Mouse (Mus musculus): ENCODE results near the gene Cyp4a32. TPM values are rescaled to one million over a fixed set of nuclear protein-coding genes. Genes with fewer than 3 reads are reported as not detected.
A peak's percentile ranks its signal among the peaks of the same experiment; 100 is the strongest.
"Not testable (repeated sequence)": the region's sequence is repeated elsewhere in the genome, so short reads cannot be mapped to it uniquely, and the experiment has no call there.

Cyp4a32 gene
- polyA plus RNA-seq, 1 experiment from 2014 or later: not detected

DNA sequence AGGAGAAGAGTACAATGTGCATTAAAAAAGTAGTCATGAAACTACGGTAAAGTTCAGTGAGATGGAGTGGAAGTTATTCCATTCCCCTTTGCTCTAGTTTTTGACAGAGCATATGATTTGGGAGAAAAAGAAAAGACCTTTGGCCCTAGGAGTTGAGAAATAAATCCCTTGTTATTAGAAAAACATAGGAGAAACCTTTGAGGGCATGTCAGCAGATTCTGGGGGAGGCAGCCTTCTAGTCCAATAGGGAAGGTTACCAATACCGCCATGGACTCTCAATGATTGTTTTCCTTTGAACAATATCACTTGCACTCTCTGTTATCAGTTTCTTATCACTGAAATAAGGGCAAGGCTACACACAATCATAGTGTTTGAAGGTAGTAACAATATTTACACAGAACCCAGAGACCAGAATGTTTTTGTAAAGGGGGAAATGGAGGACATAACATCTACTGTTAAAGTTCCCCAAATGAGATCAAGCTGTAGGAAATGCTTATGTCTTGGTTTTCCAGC, 3.9 kb upstream of the Cyp4a32 start:
- H3K4me1 ChIP-seq (replicated peaks): no peaks in the 10 kb centered on the region
- no peak overlapping the region for H3K27ac ChIP-seq
- no peak overlapping the region for H3K9ac ChIP-seq
- H3K4me2 ChIP-seq: no peak overlapping the region
- no peaks in the 10 kb centered on the region for H3K27me3 ChIP-seq
- no peak overlapping the region for H3K4me3 ChIP-seq
- 68% methylated on average over 2 of the region's 2 CpGs for WGBS
- no peaks in the 10 kb centered on the region for H3K36me3 ChIP-seq
- no peaks in the 10 kb centered on the region for H3K9me3 ChIP-seq (replicated peaks)
- no peak for ATAC-seq (replicated peaks; ENCODE audit: insufficient number of reproducible peaks, insufficient read depth, low FRiP score, low read depth)

DNA sequence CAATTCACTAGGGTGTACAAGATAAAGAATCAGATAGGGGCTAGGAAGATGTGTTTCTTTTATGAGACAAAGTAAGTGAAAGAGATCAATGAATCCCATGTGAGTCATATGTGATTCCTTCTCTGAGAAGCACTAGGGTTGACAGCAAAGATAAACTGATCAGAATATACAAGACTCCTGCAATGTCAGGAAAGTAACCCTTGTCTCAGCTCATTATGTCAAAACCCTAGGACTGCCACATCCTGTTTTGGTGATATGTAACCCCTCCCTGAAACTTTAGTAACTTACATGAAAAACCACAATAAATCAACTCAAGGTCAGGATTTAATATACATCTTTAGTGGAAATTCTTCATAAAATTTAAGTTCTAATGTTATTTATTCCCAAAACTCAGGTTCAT, 13.2 kb downstream of the Cyp4a32 start:
- H3K27ac ChIP-seq: no peak overlapping the region
- H3K4me1 ChIP-seq (replicated peaks): no peaks in the 10 kb centered on the region
- H3K4me2 ChIP-seq: no peak overlapping the region
- H3K9ac ChIP-seq: no peak overlapping the region
- no peak for ATAC-seq (replicated peaks; ENCODE audit: insufficient number of reproducible peaks, insufficient read depth, low FRiP score, low read depth)
- no peak overlapping the region for H3K4me3 ChIP-seq
- H3K36me3 ChIP-seq: no peaks in the 10 kb centered on the region
- H3K27me3 ChIP-seq: no peaks in the 10 kb centered on the region
- no peaks in the 10 kb centered on the region for H3K9me3 ChIP-seq (replicated peaks)

DNA sequence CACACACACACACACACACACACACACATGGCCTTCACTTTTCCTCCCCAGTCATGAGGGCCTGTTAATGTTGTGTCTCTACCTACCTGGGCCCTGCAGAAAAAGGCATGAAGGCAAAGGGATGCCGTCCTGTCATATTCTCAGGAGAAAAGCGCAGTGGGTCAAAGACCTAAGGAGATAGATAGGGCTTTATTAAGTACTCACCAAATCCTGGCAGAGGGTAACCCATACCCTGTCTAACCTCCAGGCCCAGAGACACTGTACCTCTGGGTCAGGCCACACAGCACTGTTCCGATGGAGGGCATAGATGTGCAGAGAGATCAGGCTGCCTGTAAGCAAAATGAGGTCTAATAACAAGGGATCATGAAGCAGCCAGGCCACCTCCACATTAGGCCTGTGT, 24.8 kb downstream of the Cyp4a32 start:
- H3K9me3 ChIP-seq (replicated peaks); H3K36me3 ChIP-seq; H3K27me3 ChIP-seq; H3K4me3 ChIP-seq; ATAC-seq (replicated peaks; ENCODE audit: insufficient number of reproducible peaks, insufficient read depth, low FRiP score, low read depth); H3K4me2 ChIP-seq; H3K27ac ChIP-seq; H3K9ac ChIP-seq; H3K4me1 ChIP-seq (replicated peaks): not testable (repeated sequence)
- WGBS: 95% methylated on average over 3 of the region's 3 CpGs

DNA sequence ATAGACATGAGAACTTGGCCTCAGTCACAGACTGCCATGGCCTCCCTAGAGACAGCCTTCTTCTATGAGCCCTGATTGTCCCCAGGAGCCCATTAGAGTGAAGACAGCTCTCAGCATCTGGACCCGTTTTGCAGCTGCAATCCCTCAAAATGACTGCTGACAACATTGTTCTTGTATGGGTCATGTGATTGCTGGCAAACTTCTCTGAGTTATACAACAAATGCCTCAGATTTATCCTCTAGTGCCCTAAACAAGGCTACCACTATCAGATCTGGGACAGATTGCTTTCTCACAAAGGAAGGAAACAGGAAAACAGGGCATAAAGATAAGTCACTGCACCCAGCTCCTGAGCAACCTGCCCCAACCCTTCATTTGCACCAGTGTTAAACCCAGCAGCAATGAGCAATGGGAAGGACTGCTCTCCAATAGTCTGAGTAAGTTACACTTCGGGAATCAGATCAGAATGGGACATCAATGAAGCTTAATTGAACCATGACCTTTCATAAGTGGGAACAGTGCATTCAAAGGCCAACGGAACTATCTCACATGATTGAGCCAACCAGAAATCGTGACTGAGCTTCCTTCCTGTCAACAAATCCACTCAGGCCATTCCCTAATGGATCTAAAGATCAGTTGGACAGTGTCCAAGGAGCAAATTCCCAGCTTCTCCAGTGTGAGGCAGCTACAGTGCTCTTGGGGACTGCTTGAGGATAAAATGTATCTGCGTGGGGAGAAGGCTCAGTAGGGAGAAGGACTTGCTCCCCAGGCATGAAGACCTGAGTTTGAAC, 42.4 kb downstream of the Cyp4a32 start:
- peak overlapping the region; percentile 8; the same call in 1 of the 2 replicates for H3K27ac ChIP-seq
- no peak overlapping the region for H3K9ac ChIP-seq
- WGBS: 26% methylated on average over 5 of the region's 5 CpGs
- 0 out of 2 replicates have a peak, but pooled peaks have one; percentile 36 for ATAC-seq (replicated peaks; ENCODE audit: insufficient number of reproducible peaks, insufficient read depth, low FRiP score, low read depth)
- no peaks in the 10 kb centered on the region for H3K27me3 ChIP-seq
- H3K4me3 ChIP-seq: no peak overlapping the region
- H3K4me1 ChIP-seq (replicated peaks): 0 out of 2 replicates have a peak, but pooled peaks cover 3% of the 10 kb centered on the region
- H3K9me3 ChIP-seq (replicated peaks): no peaks in the 10 kb centered on the region
- no peak overlapping the region for H3K4me2 ChIP-seq
- no peaks in the 10 kb centered on the region for H3K36me3 ChIP-seq

DNA sequence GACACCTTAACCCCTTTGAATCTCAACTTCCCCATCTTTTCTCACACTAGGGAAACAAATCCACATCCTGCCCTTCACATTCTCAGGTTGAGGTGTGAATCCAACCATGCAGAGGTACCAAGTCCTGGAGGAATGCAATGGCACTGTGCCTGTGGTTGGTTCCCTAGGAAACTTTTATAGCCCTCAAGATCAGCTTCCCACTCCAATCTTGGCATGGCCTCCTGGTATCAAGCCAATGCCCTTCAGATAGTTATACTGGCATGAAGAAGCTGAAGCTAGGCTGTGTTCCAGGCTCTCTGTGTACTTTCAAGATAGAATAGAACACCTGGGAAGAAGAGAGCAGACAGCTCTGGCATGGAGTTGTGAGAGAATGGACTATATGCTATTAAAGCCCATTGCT, 44.6 kb downstream of the Cyp4a32 start:
- Histone ChIP-seq H3K27me3 (no peaks in the 10 kb centered on the region), H3K4me1 (replicated peaks) (0 out of 2 replicates have a peak, but pooled peaks cover 3% of the 10 kb centered on the region), H3K36me3 (no peaks in the 10 kb centered on the region), H3K9me3 (replicated peaks) (no peaks in the 10 kb centered on the region), H3K9ac (no peak overlapping the region), H3K4me3 (no peak overlapping the region), H3K4me2 (no peak overlapping the region), H3K27ac (no peak overlapping the region)
- ATAC-seq (replicated peaks; ENCODE audit: insufficient number of reproducible peaks, insufficient read depth, low FRiP score, low read depth): no peak

DNA sequence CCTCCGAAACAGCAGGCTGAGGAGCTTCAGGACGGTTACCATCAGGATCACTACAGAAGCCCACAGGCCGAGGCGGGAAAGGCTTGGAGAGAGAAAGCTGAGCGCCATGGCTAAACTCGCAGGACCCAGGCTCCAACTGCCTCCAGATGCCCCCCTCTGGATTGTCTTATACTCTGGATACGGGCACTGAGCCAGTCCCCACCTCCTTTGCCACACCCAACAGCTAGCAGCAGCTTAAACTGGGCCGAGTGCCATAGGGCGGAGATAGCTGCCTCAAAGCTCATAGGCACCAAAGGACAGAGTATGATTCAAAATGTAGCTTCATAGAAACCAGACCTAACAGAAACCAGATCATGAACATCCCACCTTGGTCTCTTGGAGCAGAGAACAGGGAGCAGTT, 46.8 kb downstream of the Cyp4a32 start, which contains the start of gene Cyp4b1:
Gene Cyp4b1, minus strand, starts transcription at position 144 of the 400 bp plus-strand sequence.
- WGBS: 61% methylated on average over 9 of the region's 9 CpGs
- no peak; the same call in 1 of the 2 replicates for ATAC-seq (replicated peaks; ENCODE audit: insufficient number of reproducible peaks, insufficient read depth, low FRiP score, low read depth)
- no peaks in the 10 kb centered on the region for H3K9me3 ChIP-seq (replicated peaks)

GRCm38 (mm10) chr4:115648752-115649151, 48.0 kb downstream of the Cyp4a32 start:
- H3K36me3 ChIP-seq: no peaks in the 10 kb centered on the region
- 46% methylated on average over 2 of the region's 2 CpGs for WGBS
- 0 out of 2 replicates have a peak, but pooled peaks cover 3% of the 10 kb centered on the region for H3K4me1 ChIP-seq (replicated peaks)
- H3K27me3 ChIP-seq: no peaks in the 10 kb centered on the region
- no peaks in the 10 kb centered on the region for H3K9me3 ChIP-seq (replicated peaks)
- H3K9ac ChIP-seq: no peak overlapping the region
- no peak overlapping the region for H3K27ac ChIP-seq
- no peak overlapping the region for H3K4me2 ChIP-seq
- H3K4me3 ChIP-seq: no peak overlapping the region
- ATAC-seq (replicated peaks; ENCODE audit: insufficient number of reproducible peaks, insufficient read depth, low FRiP score, low read depth): no peak

More for the DNA sequence above, 46.8 kb downstream of the Cyp4a32 start, which contains the start of gene Cyp4b1:
- H3K4me3 ChIP-seq: no peak within 1 kb of the TSS
- no peaks in the 10 kb centered on the region for H3K27me3 ChIP-seq
- no peaks in the 10 kb centered on the region for H3K36me3 ChIP-seq
- H3K4me2 ChIP-seq: no peak within 1 kb of the TSS
- no peak within 1 kb of the TSS for H3K9ac ChIP-seq
- H3K27ac ChIP-seq: no peak within 1 kb of the TSS
- 0 out of 2 replicates have a peak, but pooled peaks cover 3% of the 10 kb centered on the region for H3K4me1 ChIP-seq (replicated peaks)

DNA sequence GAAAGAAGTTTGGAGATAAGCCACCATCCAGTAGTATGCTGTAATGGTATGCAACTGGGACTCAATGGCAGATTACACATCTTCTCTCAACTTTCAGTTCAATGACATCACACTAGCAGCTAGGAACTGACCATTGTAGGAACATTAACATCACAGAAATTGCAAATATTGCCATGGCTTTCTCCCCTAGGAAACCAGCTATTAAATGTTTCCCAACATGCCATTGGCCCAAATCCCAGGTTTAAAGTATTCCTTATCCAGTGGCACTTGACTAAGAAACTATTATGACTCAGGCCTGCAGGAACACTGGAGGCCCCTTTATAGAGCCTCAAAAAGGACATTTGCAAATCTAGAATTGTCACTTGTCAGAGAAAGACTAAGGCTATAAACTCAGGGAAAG, 48.6 kb downstream of the Cyp4a32 start:
- H3K4me3 ChIP-seq: no peak overlapping the region
- H3K4me1 ChIP-seq (replicated peaks): 0 out of 2 replicates have a peak, but pooled peaks cover 3% of the 10 kb centered on the region
- H3K27ac ChIP-seq: no peak overlapping the region
- no peaks in the 10 kb centered on the region for H3K36me3 ChIP-seq
- H3K9ac ChIP-seq: no peak overlapping the region
- no peaks in the 10 kb centered on the region for H3K9me3 ChIP-seq (replicated peaks)
- no peaks in the 10 kb centered on the region for H3K27me3 ChIP-seq
- ATAC-seq (replicated peaks; ENCODE audit: insufficient number of reproducible peaks, insufficient read depth, low FRiP score, low read depth): no peak
- H3K4me2 ChIP-seq: no peak overlapping the region

DNA sequence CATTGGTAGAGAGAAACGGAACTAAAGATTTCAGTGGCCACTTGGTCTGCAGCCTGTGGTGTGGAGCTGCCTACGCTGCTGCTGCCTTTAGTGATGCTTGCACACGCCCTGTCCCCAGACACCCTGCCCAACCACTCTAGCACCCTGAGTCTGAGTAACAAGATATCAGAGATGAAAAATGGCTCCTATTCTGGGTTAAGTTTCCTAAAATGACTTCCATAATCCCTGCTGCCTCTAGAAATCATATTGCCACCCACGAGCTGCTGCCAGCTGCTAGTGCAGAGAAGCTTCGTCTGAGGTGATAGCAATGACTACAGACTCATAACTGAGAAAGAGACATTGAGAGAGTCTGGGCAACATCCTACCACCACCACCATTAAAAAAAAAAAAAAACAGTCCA, 50.1 kb downstream of the Cyp4a32 start:
- no peak overlapping the region for H3K4me3 ChIP-seq
- H3K27ac ChIP-seq: no peak overlapping the region
- 0 out of 2 replicates have a peak, but pooled peaks cover 3% of the 10 kb centered on the region for H3K4me1 ChIP-seq (replicated peaks)
- H3K9me3 ChIP-seq (replicated peaks): no peaks in the 10 kb centered on the region
- H3K4me2 ChIP-seq: no peak overlapping the region
- ATAC-seq (replicated peaks; ENCODE audit: insufficient number of reproducible peaks, insufficient read depth, low FRiP score, low read depth): no peak
- no peak overlapping the region for H3K9ac ChIP-seq
- no peaks in the 10 kb centered on the region for H3K27me3 ChIP-seq
- WGBS: 76% methylated on average over 5 of the region's 5 CpGs
- no peaks in the 10 kb centered on the region for H3K36me3 ChIP-seq

- WGBS: 65% methylated on average over 7 of the region's 7 CpGs
- H3K9ac ChIP-seq; H3K9me3 ChIP-seq (replicated peaks); H3K36me3 ChIP-seq; H3K4me1 ChIP-seq (replicated peaks); H3K27ac ChIP-seq; H3K4me3 ChIP-seq; H3K27me3 ChIP-seq; ATAC-seq (replicated peaks; ENCODE audit: insufficient number of reproducible peaks, insufficient read depth, low FRiP score, low read depth); H3K4me2 ChIP-seq: not testable (repeated sequence)
Measured at GRCm38 (mm10) chr4:115655841-115656534, 55.2 kb downstream of the Cyp4a32 start.

DNA sequence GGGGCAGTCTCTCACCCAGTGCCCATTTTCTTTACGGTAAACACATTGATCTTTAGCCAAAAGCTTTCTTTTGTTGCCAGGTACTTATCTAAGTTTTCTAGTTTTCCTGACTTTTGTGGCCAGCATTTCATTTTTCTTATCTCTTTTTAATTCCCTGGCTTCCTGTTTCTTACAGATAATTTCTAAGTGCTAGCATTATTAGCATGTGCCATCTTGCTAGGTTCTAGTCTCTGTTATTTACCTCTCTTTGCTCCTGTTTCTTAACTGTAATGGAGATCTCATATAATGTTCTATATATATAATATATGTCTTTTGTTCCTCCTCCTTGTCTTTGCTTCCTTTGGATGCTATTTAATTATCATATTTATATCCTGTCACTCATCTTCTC, 55.8 kb downstream of the Cyp4a32 start:
- WGBS: 83% methylated on average over 1 of the region's 1 CpGs
- H3K4me1 ChIP-seq (replicated peaks); H3K4me2 ChIP-seq; H3K27ac ChIP-seq; H3K4me3 ChIP-seq; ATAC-seq (replicated peaks; ENCODE audit: insufficient number of reproducible peaks, insufficient read depth, low FRiP score, low read depth); H3K36me3 ChIP-seq; H3K27me3 ChIP-seq; H3K9ac ChIP-seq; H3K9me3 ChIP-seq (replicated peaks): not testable (repeated sequence)
